Mouse (Mus musculus) gastrocnemius, postnatal 25 days (tissue): ENCODE measurements around the gene Cux2. TPM values are rescaled to one million over a fixed set of nuclear protein-coding genes. Genes with fewer than 3 reads are reported as not detected.
"Not testable (repeated sequence)": the region's sequence is repeated elsewhere in the genome, so short reads cannot be mapped to it uniquely, and the experiment has no call there.

Experiments used
- DNase-seq: peaks from one replicate; pipeline ENCODE4 v3.0.0; 2022
- total RNA-seq, 2 experiments: library from RNA; stranded (reverse); gene quantifications; 1 replicate in 1 of 2; 2 replicates in 1 of 2; pipeline ENCODE4 v1.2.3; 2021

Gene Cux2
- total RNA-seq, 2 experiments from 2014 or later, result 1.8 to 6.9 TPM

- DNase-seq, result no peak
Measured at GRCm38 (mm10) chr5:121864330-121864729, 185.6 kb downstream of the Cux2 start.

GRCm38 (mm10) chr5:121861964-121862363, 187.9 kb downstream of the Cux2 start:
- no peak for DNase-seq

GRCm38 (mm10) chr5:121858427-121858826, 191.5 kb downstream of the Cux2 start:
- DNase-seq, result no peak

DNA sequence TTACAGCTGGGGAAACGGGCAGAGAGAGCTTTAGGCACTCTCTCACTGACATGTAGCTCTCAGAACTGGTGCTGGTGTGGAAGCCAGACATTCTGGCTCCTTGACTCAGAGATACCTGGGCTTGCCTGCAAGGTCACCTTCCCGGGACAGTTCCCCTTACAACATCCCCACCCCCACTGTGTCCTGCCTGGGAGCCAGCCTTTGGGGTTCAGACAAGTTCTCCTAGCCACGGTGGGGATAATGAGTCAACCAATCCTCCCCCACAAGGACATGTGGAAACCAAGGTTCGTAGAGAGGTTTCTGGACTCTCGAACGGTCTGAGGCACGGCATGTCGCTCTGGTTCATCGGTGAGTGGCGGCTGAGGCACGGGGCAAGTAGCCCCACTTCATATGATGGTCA, 193.2 kb downstream of the Cux2 start:
- no peak for DNase-seq

- DNase-seq, result no peak
Measured at GRCm38 (mm10) chr5:121854768-121855167, 195.1 kb downstream of the Cux2 start.

DNA sequence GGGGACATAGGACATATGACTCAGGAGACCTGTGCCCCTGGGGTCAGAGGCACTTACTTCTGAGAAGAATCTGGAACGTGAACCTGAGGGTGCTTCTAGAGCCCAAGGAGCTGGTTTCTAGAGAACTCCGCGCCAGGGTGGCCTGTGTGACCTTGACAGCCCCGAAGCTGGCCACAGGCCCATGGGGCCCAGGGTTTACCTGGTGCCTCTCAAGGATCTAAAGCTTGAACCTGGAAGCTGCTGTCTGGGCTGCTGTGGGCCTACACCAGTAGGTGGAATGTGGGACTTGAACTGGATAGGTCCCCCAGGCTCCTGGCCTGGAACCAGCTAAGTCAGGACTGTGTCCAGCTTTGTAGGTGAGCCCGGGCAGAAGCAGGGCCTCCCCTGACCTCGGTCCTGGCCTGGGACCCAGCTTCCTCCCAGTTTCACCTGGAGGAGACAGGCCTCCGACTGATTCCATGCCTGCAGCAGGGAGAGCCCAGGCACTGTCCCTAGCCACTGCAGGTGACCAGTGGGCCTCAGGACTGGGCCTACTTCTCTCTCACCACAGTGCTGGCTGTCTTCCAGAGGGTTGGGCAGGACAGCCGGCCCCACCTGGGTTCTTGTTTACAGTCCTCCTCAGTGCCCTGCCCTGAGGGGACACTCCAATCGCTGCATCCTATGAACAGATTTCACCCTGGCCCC, 196.4 kb downstream of the Cux2 start:
- no peak for DNase-seq

DNA sequence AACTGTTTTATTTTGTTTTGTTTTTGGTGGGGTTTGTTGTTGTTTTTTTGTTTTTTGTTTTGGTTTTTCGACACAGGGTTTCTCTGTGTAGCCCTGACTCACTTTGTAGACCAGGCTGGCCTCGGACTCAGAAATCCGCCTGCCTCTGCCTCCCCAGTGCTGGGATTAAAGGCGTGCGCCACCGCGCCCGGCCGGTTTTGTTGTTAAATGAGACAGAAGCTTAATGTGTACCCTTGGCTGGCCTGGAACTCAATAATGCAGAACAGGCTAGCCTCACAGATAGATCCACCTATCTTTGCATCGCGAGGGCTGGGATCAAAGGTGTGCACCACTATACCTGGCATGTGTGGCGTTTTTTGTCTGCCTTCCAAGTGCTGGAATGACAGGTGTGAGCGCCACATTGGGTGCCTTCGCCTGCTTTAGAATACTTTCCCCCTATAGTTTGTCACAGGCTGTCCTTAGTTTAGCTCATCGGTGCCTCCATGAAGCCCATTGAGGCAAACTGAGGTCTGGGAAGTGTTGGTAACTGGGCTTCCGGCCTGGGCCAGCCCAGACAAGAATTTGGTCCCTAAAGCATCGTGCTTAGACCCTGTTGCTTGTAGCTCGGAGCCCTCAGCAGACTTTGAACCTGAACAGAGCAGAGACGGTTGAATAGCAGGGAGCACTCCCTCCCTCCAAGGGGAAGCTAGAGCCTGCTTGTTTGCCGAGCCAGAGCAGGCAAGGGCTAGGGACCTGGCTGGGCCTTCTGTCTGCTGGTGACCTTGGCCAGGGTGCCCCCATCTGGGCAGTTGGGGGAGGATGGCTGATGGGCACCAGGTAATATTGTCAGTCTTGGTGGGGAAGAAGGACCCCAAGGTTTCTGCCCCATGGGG, 200.2 kb downstream of the Cux2 start:
- no peak for DNase-seq

DNA sequence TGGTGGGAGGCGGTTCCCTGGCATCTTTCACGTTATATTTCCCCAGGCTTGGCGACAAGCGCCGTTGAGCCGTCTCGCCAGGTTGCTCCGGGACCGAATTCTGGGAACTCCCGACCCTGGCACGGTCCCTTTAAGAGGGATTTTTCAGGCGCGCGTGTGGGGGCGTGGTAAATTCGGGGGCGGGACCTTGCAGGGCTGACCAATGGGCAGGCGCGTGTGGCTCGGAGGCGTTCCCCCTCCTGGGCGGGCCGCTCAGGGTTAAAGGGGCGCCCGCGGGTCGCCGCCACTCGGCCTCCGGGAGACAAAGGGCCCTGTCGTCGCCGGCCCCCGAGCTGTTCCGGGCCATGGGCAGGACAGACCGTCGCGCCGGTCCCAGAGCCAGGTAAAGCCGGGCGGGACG, 201.2 kb downstream of the Cux2 start, which contains the start of gene Pheta1:
Gene Pheta1 (plus strand): TSS at position 242 of the 400 bp plus-strand sequence.
- peak; percentile 92 for DNase-seq

- no peak for DNase-seq
Measured at GRCm38 (mm10) chr5:121848035-121848519, 201.8 kb downstream of the Cux2 start.

GRCm38 (mm10) chr5:121847269-121847668, 202.6 kb downstream of the Cux2 start:
- DNase-seq, result not testable (repeated sequence)

DNA sequence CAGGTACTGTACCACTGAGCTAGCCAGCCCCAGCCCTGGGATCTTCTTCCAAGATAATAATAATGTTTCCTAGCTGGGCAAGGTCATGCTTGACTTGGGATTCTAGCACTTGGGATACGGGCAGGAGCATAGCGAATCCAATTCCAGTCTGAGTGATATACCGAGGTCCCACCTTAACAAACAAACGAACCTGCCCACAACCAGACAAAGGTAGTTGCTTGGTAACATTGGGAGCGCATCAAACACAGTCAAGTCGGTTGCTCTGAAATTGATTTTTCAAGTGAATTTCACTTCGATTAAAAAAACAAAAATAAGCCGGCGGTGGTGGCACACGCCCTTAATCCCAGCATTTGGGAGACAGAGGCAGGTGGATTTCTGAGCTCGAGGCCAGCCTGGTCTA, 203.6 kb downstream of the Cux2 start:
- DNase-seq, result no peak

GRCm38 (mm10) chr5:121845361-121845760, 204.5 kb downstream of the Cux2 start:
- no peak for DNase-seq

DNA sequence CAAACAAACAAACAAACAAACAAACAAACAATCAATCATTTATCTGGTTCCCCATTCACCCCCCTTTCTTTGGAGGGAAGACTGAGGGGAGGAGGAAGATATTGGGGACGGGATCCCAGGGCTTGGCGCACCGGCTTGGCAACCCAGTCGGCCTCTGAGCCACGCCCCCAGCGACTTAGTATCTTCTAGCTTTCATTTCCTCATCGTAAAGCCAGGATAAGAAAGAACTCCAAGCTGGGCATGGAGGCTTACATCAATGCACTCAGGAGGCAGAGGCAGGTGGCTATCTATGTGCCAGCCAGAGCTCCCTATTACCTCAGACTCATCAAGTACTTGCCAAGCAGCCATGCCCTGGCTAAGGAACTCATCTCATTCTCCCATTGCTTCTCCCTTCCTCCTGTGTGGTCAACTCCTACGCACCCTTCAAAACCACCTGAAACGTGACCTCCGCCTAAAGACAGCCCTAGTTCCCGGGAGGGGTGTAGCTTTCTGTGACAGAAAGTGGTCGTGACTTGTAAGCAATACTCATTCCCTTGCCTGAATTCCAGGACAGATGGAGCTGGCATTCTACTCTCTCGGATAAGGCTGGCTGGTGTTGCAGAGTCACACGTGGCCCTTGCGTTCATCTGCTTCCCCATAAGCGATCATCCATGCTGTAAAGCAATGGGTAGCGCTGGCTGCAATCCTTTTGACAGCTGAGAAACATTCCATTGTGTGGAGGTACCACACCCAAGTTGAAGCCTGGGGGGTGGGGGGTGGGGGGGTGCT, 206.6 kb downstream of the Cux2 start:
- DNase-seq, result no peak

GRCm38 (mm10) chr5:121842665-121843118, 207.2 kb downstream of the Cux2 start:
- peak; percentile 76 for DNase-seq

- DNase-seq, result no peak
Measured at GRCm38 (mm10) chr5:121841973-121842372, 207.9 kb downstream of the Cux2 start.

- no peak for DNase-seq
Measured at GRCm38 (mm10) chr5:121841516-121841915, 208.4 kb downstream of the Cux2 start.

- no peak for DNase-seq
Measured at GRCm38 (mm10) chr5:121839128-121839473, 210.8 kb downstream of the Cux2 start.

DNA sequence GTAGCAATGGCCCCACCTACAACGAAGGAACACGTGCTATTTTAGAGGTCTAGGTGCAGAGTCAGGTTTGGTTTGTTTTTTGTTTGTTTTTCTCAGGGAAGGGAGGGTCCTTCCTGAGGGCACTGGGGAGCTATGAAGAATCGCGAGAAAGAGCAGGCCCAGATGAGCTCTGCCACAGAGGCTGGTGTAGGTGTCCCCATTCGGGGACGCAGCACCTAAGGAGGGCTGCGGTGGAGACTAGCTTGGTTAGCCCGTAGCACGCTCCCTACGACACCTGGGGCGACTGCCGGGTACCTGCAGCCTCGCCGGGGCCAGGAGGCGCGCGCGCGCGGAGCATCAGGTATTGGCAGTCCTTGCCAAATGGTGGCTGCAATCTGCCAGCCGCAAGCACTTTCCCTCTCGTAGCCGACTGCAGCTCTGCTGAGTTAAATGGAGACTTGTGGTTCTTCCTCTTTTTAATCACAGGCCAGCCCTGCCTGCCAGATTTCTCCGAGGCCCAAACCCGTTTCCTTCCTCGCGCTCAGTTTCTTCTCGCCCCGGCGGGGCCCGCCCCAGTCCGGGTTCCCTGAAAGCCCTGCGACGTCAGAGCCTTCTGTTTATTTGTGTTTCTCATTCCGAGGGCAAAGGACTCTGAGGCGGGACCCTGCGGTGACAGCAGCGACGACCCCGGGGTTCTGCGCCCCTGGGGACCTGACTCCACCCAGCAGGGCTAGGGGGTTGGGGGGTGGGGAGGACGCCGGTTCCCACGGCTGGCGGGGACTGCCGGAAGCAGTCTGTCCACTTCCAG, 211.4 kb downstream of the Cux2 start:
- peak; percentile 66 for DNase-seq

GRCm38 (mm10) chr5:121837441-121838340, 212.2 kb downstream of the Cux2 start, which contains the start of gene Sh2b3:
Gene Sh2b3 (minus strand): TSS chr5:121837646.
- peak; percentile 74 for DNase-seq

DNA sequence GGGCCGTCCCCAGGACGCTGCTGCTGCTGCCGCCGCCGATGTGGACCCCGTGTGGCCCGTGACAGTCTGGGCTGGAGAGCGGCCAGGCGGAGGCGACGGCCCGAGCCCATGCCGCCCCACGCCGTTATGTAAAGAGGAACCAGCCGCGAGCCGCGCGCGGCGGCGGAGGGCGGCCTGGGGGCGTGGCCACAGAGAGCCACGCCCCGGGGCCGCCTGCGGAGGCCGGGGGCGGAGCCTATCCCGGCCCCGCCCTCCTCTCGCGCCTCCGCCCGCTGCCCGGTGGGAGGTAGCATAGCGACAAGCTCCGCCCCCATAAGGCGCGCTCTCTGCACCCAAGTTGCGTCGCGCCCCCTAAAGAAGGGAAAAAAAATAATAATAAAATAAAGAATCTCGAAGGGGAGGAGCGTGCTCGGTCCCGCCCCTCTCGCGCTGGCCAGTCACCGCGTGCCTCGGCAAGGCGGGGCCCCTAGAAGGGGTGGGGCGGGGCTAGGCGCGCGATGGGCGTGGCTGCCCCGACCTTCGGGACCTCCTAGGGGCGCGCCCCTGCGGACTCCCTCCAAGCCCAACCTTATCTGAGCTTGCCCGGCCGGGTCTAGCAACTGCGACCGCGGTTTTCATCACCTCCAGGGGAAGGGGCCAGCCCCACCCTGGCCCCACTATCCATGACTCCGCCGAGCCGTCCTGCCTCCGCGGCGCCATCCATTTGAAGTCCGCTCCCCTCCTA, 213.0 kb downstream of the Cux2 start:
- peak; percentile 93 for DNase-seq
